Mouse (Mus musculus): ENCODE results near the gene Cavin1.

GRCm38 (mm10) chr11:100969189-100969743 is 1.4 kb downstream of the Cavin1 start:
- TF ChIP-seq POLR2A (IDR thresholded peaks at IDR 0.05; ENCODE audit: insufficient read depth, low read depth, low read length): no peak
- TF ChIP-seq CTCF (IDR thresholded peaks at IDR 0.05; ENCODE audit: insufficient read depth, low read depth, low read length): no peak

All from olfactory bulb, adult 2 months (tissue).